Mouse (Mus musculus) colon, adult 2 months (tissue): ENCODE results near the gene Gm20920. TPM values are rescaled to one million over a fixed set of nuclear protein-coding genes. Genes with fewer than 3 reads are reported as not detected.

Source experiments
- polyA plus RNA-seq: library from polyadenylated mRNA; depleted of rRNA; stranded (reverse); fragments of >200 nt; gene quantifications from 2 replicates; pipeline ENCODE4 v1.2.3, GENCODE M21; 2012; rRNA removed

Gene Gm20920
- polyA plus RNA-seq, result not detected in 2 replicates

GRCm38 (mm10) chrY:51851820-51852219, at the start of gene Gm20920:
Gene Gm20920, plus strand, starts transcription at chrY:51852120.

